Mouse (Mus musculus): Measurements from ENCODE around the gene Spc24.
"Not testable (repeated sequence)": the region's sequence is repeated elsewhere in the genome, so short reads cannot be mapped to it uniquely, and the experiment has no call there.

Gene Spc24

GRCm38 (mm10) chr9:21760155-21761088, at the start of gene Spc24:
Gene Spc24 (minus strand): TSS chr9:21760303.
- peak; percentile 100 for DNase-seq (ENCODE audit: low read depth, low spot score)

GRCm38 (mm10) chr9:21808561-21808960, 48.5 kb upstream of the Spc24 start:
- peak; percentile 71 for DNase-seq (ENCODE audit: low read depth, low spot score)

- no peak for DNase-seq (ENCODE audit: low read depth, low spot score)
Observed at GRCm38 (mm10) chr9:21806976-21807375, 46.9 kb upstream of the Spc24 start.

- no peak for DNase-seq (ENCODE audit: low read depth, low spot score)
Observed at GRCm38 (mm10) chr9:21806363-21806762, 46.3 kb upstream of the Spc24 start.

- DNase-seq (ENCODE audit: low read depth, low spot score) = peak; percentile 85
Observed at GRCm38 (mm10) chr9:21803986-21804644, 44.0 kb upstream of the Spc24 start.

- DNase-seq (ENCODE audit: low read depth, low spot score) = no peak
Observed at GRCm38 (mm10) chr9:21801591-21801990, 41.5 kb upstream of the Spc24 start.

- DNase-seq (ENCODE audit: low read depth, low spot score) = no peak
Observed at GRCm38 (mm10) chr9:21801121-21801520, 41.0 kb upstream of the Spc24 start.

GRCm38 (mm10) chr9:21799010-21799350, 38.9 kb upstream of the Spc24 start:
- peak; percentile 81 for DNase-seq (ENCODE audit: low read depth, low spot score)

- DNase-seq (ENCODE audit: low read depth, low spot score) = peak; percentile 83
Observed at GRCm38 (mm10) chr9:21798345-21799009, 38.4 kb upstream of the Spc24 start, which contains the start of gene Kank2. Gene Kank2 (minus strand): TSS chr9:21798744.

GRCm38 (mm10) chr9:21797921-21798344, 37.8 kb upstream of the Spc24 start:
- peak; percentile 84 for DNase-seq (ENCODE audit: low read depth, low spot score)

- DNase-seq (ENCODE audit: low read depth, low spot score) = no peak
Observed at GRCm38 (mm10) chr9:21796919-21797318, 36.8 kb upstream of the Spc24 start.

GRCm38 (mm10) chr9:21796259-21796658, 36.2 kb upstream of the Spc24 start:
- DNase-seq (ENCODE audit: low read depth, low spot score) = no peak

GRCm38 (mm10) chr9:21795579-21795978, 35.5 kb upstream of the Spc24 start:
- DNase-seq (ENCODE audit: low read depth, low spot score) = no peak

GRCm38 (mm10) chr9:21794925-21795324, 34.8 kb upstream of the Spc24 start:
- no peak for DNase-seq (ENCODE audit: low read depth, low spot score)

GRCm38 (mm10) chr9:21794344-21794834, 34.3 kb upstream of the Spc24 start:
- no peak for DNase-seq (ENCODE audit: low read depth, low spot score)

- not testable (repeated sequence) for DNase-seq (ENCODE audit: low read depth, low spot score)
Observed at GRCm38 (mm10) chr9:21793507-21793906, 33.4 kb upstream of the Spc24 start.

GRCm38 (mm10) chr9:21792644-21793043, 32.5 kb upstream of the Spc24 start:
- no peak for DNase-seq (ENCODE audit: low read depth, low spot score)

GRCm38 (mm10) chr9:21791861-21792260, 31.8 kb upstream of the Spc24 start:
- no peak for DNase-seq (ENCODE audit: low read depth, low spot score)

GRCm38 (mm10) chr9:21788234-21788633, 28.1 kb upstream of the Spc24 start:
- no peak for DNase-seq (ENCODE audit: low read depth, low spot score)

- DNase-seq (ENCODE audit: low read depth, low spot score) = peak; percentile 38
Observed at GRCm38 (mm10) chr9:21787654-21788053, 27.6 kb upstream of the Spc24 start.

GRCm38 (mm10) chr9:21786906-21787305, 26.8 kb upstream of the Spc24 start:
- peak; percentile 96 for DNase-seq (ENCODE audit: low read depth, low spot score)

- DNase-seq (ENCODE audit: low read depth, low spot score) = not testable (repeated sequence)
Observed at GRCm38 (mm10) chr9:21786309-21786708, 26.2 kb upstream of the Spc24 start.

All from R1 (cell line).